Mouse (Mus musculus) hindbrain, postnatal 0 days (tissue): Measurements from ENCODE around the gene Gm21915. TPM values are rescaled to one million over a fixed set of nuclear protein-coding genes. Genes with fewer than 3 reads are reported as not detected.

Experiments
- ATAC-seq: fragments of 200-750 bp; cut with Nextera tagmentation; 2 replicates; pipeline ENCODE4 v1.8.0; 2017; ENCODE audit warnings: mild to moderate bottlenecking, moderate TSS enrichment, moderate library complexity
- DNase-seq: peaks from one replicate; pipeline ENCODE4 v3.0.0-alpha.2; 2015; ENCODE audit warnings: low spot score
- H3K27ac ChIP-seq: fragments of 300-500 bp; sonication (generic); 2 replicates; pipeline ENCODE4 v1.5.1; 2014; ENCODE audit warnings: mild to moderate bottlenecking
- H3K27me3 ChIP-seq: fragments of 300-500 bp; sonication (generic); 2 replicates; pipeline ENCODE4 v1.6.1; 2014; ENCODE audit warnings: low read length, mixed read lengths; ENCODE audit not compliant: insufficient read depth
- H3K36me3 ChIP-seq: fragments of 300-500 bp; sonication (generic); 2 replicates; pipeline ENCODE4 v1.6.1; 2014; ENCODE audit warnings: low read length, mixed read lengths; ENCODE audit not compliant: insufficient read depth
- H3K4me1 ChIP-seq: fragments of 300-500 bp; sonication (generic); 2 replicates; pipeline ENCODE4 v1.6.1; 2014; ENCODE audit warnings: antibody characterized with exemption, low read length, mixed read lengths; ENCODE audit not compliant: insufficient read depth
- H3K4me2 ChIP-seq: fragments of 300-500 bp; sonication (generic); 2 replicates; pipeline ENCODE4 v1.6.1; 2014; ENCODE audit warnings: low read depth, mild to moderate bottlenecking, low read length, moderate library complexity, mixed read lengths
- H3K4me3 ChIP-seq: fragments of 300-500 bp; sonication (generic); 2 replicates; pipeline ENCODE4 v1.5.1; 2014; ENCODE audit warnings: low read length
- H3K9ac ChIP-seq: fragments of 300-500 bp; sonication (generic); replicated peaks from 2 replicates; pipeline ENCODE4 v1.6.1; 2014; ENCODE audit warnings: mild to moderate bottlenecking, low read length, moderate library complexity, mixed read lengths
- H3K9me3 ChIP-seq: fragments of 300-500 bp; sonication (generic); 2 replicates; pipeline ENCODE4 v1.6.1; 2016; ENCODE audit warnings: low read length, mixed read lengths
- CTCF ChIP-seq: IDR thresholded peaks from 2 replicates; pipeline ENCODE4 v1.5.1; 2016; ENCODE audit warnings: antibody characterized with exemption, control low read depth, low read depth
- WGBS: fragments of 180-500 bp; shearing (Covaris S2); extraction: QIAGEN DNeasy Blood & Tissue Kit; methylation state at CpG from one replicate; pipeline ENCODE4 v1.1.7; 2014; 5-methylcytosine and 5-hydroxymethylcytosine counted together
- polyA plus RNA-seq: library from polyadenylated mRNA; unstranded; fragments of >200 nt; fragmentation: Nextera tagmentation; extraction: Ambion mirVana; gene quantifications from 2 replicates; pipeline ENCODE4 v1.2.1, GENCODE M21; 2015
- total RNA-seq: library from RNA; depleted of rRNA; stranded (reverse); fragments of >200 nt; gene quantifications from 2 replicates; pipeline ENCODE4 v1.2.3, GENCODE M21; 2014

The Gm21915 gene
- total and polyA plus RNA-seq, 2 experiments from 2014 or later, result not detected

DNA sequence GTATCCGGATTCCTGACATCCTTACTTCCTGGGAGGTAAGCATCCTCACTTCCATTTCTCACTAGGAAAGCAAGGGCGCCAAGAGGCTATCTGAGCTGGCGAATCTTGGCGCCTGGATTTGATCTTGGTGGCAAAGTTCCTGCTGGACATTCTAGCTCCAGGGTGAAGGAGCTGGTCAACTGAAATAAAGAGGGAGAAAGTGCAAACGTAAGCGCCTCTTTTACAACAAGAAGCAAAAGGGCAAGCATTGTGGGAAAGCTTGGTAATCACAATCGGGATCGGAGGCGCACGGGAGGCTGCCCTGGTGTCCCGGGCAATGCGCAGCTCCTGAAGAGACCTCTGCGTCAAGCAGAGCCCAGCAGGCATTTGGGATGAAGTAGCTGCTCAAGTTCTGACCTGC is 41.0 kb upstream of the Gm21915 start:
- TF ChIP-seq CTCF, result no peak
- no peak for ATAC-seq
- H3K36me3 ChIP-seq, result no peaks in the 10 kb centered on the region
- H3K9me3 ChIP-seq, result no peaks in the 10 kb centered on the region
- no peak overlapping the region for H3K27ac ChIP-seq
- 52% methylated on average over 13 of the region's 13 CpGs for WGBS
- no peak overlapping the region for H3K9ac ChIP-seq
- no peak overlapping the region for H3K4me2 ChIP-seq
- no peaks in the 10 kb centered on the region for H3K4me1 ChIP-seq
- DNase-seq, result no peak
- H3K27me3 ChIP-seq, result no peaks in the 10 kb centered on the region
- H3K4me3 ChIP-seq, result no peak overlapping the region

DNA sequence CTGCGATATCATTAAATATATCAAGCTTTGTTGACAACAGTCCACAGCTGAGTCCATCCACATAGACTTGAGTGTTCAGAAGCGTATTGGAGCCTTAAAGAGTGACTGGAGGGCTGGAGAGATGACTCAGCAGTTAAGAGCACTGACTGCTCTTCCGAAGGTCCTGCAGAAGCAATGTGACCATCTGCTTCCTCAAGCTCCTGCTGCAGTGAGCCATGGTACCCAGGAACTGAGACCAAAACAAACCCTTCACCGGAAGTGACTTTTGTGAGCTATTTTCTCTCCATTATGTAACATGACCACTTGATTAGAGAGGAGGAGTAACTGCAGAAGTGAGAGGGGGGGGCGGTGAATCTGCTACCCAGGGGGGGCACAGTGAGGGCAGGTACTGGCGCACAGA is 39.3 kb upstream of the Gm21915 start:
- 71% methylated on average over 6 of the region's 6 CpGs for WGBS
- ATAC-seq, result no peak
- no peak for DNase-seq
- Histone ChIP-seq H3K27me3 (no peaks in the 10 kb centered on the region), H3K4me1 (no peaks in the 10 kb centered on the region), H3K4me2 (no peak overlapping the region), H3K9ac (no peak overlapping the region), H3K27ac (no peak overlapping the region), H3K4me3 (no peak overlapping the region), H3K9me3 (no peaks in the 10 kb centered on the region), H3K36me3 (no peaks in the 10 kb centered on the region)
- no peak for TF ChIP-seq CTCF

DNA sequence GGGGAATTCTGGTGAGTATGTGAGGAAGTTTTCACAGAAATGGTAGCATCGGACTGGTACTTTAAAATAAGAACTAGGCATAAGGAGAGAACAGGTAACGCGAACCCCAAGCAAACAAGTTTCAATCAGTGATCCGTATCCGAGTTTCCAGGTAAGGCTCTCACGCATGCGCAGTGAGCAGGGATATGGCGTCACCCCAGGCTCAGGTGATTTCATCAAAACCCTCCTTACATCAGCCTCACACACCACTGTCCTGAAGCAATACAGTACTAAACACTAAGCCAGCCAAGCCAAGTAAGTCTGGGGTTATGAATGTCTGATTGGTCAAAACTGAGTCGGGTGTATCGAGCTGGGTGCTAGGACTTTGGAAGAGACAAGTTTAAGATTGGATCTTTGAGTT is 38.9 kb upstream of the Gm21915 start:
- H3K4me2 ChIP-seq, result no peak overlapping the region
- H3K4me1 ChIP-seq, result no peaks in the 10 kb centered on the region
- ATAC-seq (no peak), DNase-seq (no peak)
- no peaks in the 10 kb centered on the region for H3K9me3 ChIP-seq
- 95% methylated on average over 10 of the region's 10 CpGs for WGBS
- TF ChIP-seq CTCF, result no peak
- no peaks in the 10 kb centered on the region for H3K27me3 ChIP-seq
- no peaks in the 10 kb centered on the region for H3K36me3 ChIP-seq
- H3K4me3 ChIP-seq, result no peak overlapping the region
- no peak overlapping the region for H3K9ac ChIP-seq
- H3K27ac ChIP-seq, result no peak overlapping the region

DNA sequence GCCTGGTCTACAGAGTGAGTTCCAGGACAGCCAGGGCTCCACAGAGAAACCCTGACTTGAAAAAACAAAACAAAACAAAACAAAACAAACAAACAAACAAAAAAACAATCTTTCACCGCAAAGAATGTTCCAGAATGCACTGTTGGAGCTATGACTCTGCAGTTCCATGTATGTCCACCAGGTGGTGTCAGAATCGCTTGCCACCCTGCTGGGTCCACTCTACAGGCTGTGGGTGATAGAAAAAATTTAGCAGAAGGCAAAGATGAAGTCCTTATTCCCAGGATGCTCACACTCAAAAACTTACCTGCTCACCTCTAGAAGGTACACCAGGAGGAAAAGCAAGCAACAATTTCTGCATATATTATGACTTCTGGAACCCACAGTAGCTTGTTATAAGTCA is 34.4 kb upstream of the Gm21915 start:
- WGBS, result 14% methylated on average over 2 of the region's 2 CpGs
- Histone ChIP-seq H3K4me2 (no peak overlapping the region), H3K9ac (no peak overlapping the region), H3K36me3 (no peaks in the 10 kb centered on the region), H3K27ac (no peak overlapping the region), H3K4me1 (peaks cover 6% of the 10 kb centered on the region), H3K9me3 (no peaks in the 10 kb centered on the region), H3K27me3 (no peaks in the 10 kb centered on the region), H3K4me3 (no peak overlapping the region)
- ATAC-seq (peak; percentile 46; the same call in 1 of the 2 replicates), DNase-seq (peak; percentile 84)
- TF ChIP-seq CTCF, result peak; percentile 97

DNA sequence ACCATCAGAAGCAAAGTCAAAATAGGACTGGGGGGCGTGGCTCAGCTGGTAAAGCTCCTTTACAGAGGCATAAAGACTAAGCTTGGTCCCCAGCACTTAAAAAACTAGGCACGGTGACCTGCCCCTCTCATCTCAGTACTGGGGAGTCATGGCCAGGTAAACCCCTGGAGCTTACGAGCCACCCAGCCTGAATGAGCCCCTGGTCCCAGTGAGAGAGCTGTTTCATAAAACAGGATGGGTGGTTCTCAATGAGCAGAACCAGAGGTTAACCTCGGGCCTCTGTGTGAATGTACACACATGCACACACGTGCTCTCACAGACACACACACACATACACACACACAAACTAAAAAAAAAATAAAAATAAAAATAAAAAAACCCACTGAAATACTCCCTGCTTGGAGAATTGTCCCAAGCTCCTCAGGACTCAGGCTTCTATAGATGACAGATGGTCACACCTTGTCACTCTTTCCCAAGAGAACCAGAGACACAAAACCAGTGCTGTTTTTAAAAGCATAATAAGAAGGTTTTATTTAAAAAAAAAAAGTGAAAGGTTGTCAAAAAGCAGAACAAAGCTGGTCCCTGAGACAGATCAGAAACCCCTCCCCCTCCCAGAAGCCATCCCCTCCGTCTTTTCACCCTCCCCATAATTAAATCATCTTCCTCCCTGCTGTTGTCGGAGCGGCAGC is 32.6 kb upstream of the Gm21915 start:
- Histone ChIP-seq H3K4me1 (peaks cover 6% of the 10 kb centered on the region), H3K27me3 (no peaks in the 10 kb centered on the region), H3K4me2 (peak overlapping the region; percentile 60), H3K27ac (peak overlapping the region; percentile 74), H3K9me3 (no peaks in the 10 kb centered on the region), H3K4me3 (peak overlapping the region; percentile 26), H3K36me3 (no peaks in the 10 kb centered on the region), H3K9ac (peak overlapping the region; percentile 37)
- 31% methylated on average over 8 of the region's 8 CpGs for WGBS
- ATAC-seq (peak; percentile 8; the same call in 1 of the 2 replicates), DNase-seq (no peak)
- no peak for TF ChIP-seq CTCF

DNA sequence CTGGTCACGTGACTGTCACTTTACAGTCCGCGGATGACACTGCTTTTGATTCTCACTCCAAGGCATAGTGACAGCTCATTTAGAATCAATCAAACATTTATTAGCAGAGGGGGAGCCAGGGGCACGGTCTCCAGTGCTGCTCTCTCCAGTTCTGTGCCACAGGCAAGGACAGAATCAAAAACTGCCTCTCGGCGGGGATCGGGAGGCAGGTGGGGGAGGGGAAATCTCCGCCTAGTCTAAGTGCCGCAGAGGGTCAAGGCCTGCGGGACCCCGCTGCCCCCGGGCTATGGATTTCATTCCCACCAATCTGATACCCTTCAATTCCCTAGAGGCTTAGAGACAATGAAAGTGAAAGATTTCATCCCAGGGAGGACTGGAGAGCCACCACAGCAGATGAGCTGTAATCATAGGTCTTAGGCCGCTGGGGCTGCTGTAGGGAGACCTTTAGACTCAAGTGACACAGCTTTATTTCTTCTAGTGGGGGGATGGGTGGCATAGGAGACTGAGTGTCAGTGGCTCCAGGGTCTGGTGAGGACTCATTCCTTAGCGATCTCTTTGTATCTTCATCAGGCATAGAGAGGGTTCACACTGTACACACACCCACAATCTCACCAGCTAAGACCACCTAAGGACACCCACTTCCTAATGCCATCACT is 31.9 kb upstream of the Gm21915 start:
- Histone ChIP-seq H3K27me3 (no peaks in the 10 kb centered on the region), H3K27ac (peak overlapping the region; percentile 74), H3K9me3 (no peaks in the 10 kb centered on the region), H3K4me1 (peaks cover 6% of the 10 kb centered on the region), H3K36me3 (no peaks in the 10 kb centered on the region), H3K4me3 (peak overlapping the region; percentile 26), H3K9ac (peak overlapping the region; percentile 37), H3K4me2 (peak overlapping the region; percentile 60)
- TF ChIP-seq CTCF, result no peak
- WGBS, result 4% methylated on average over 14 of the region's 14 CpGs
- peak; percentile 83 for ATAC-seq
- DNase-seq, result peak; percentile 77
